8 mouse cellular contexts compared by ENCODE assay signal in the genomic region with DNA sequence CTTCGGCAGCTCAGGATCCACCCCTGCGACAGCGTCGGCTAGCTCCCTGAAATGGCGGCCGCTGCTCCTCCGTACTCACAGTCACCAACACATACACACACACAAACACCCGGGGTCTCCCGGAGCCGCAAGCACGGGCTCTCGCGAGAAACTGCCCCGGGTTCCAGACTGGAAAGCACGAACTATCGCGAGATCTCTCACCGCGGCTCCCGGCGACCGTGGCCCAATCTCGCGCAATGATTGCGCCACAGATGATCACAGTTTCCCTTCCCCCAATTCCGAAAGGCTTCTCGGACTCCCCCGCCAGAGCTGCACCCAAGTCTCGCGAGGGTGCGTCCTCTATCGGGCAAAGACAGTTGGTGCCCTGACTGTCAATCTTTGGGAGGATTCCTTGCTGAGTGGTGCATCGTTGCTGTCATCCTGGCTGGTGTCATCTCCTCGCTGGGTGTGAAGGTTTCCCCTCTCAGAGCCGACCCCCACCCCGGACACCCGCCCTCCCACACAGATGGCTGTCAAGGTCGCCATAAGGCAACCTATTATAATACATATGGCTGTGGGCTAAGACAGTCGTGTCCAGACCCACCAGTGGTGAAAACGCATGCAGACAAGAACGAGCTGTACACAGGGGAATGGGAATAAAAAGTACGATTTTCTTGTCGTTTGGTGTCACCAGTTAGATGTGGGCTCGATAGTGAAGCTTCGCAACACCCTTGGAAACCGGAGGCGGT. TPM values are rescaled to one million over a fixed set of nuclear protein-coding genes. Genes with fewer than 3 reads are reported as not detected.
DNase-seq lines count a peak whose midpoint lies in the region; ATAC-seq and TF ChIP-seq lines count a peak whose summit lies in the region.

A gene (minus strand): TSS at position 145 of the 728 bp plus-strand sequence.

- intact Hi-C loops in heart, postnatal 10 days (cut with DNase I) = loop anchor here (2.0 kb wide), 1 partner anchor 17 kb away; a partner anchor contains a TSS

- peaks cover 38% of the 10 kb centered on the region for H3K36me3 ChIP-seq in E14TG2a.4 (ENCODE audit: insufficient read depth, low read length)
- H3K36me3 ChIP-seq in forebrain, embryonic 13.5 days (ENCODE audit: poor library complexity, severe bottlenecking) = peaks cover 28% of the 10 kb centered on the region
- peaks cover 30% of the 10 kb centered on the region for H3K36me3 ChIP-seq in liver, postnatal 0 days (replicated peaks; ENCODE audit: insufficient read depth, low read length)
- peaks cover 24% of the 10 kb centered on the region for H3K36me3 ChIP-seq in neural tube, embryonic 14.5 days (ENCODE audit: control insufficient read depth, insufficient read depth, low read length)

- no peaks in the 10 kb centered on the region for H3K9me3 ChIP-seq in E14TG2a.4 (ENCODE audit: low read length)
- no peaks in the 10 kb centered on the region for H3K9me3 ChIP-seq in forebrain, embryonic 13.5 days (replicated peaks)
- H3K9me3 ChIP-seq in liver, postnatal 0 days (ENCODE audit: low read length) = no peaks in the 10 kb centered on the region
- H3K9me3 ChIP-seq in neural tube, embryonic 14.5 days (ENCODE audit: control insufficient read depth, low read length) = no peaks in the 10 kb centered on the region

- peak within 1 kb of the TSS; percentile 89 for H3K4me2 ChIP-seq in forebrain, embryonic 13.5 days
- peak within 1 kb of the TSS; percentile 80 for H3K4me2 ChIP-seq in liver, postnatal 0 days (ENCODE audit: low read depth, low read length)
- peak within 1 kb of the TSS; percentile 90 for H3K4me2 ChIP-seq in neural tube, embryonic 14.5 days (ENCODE audit: low read depth, low read length)

- peak within 1 kb of the TSS; percentile 98 for H3K27ac ChIP-seq in forebrain, embryonic 13.5 days
- H3K27ac ChIP-seq in liver, postnatal 0 days (ENCODE audit: low read depth) = peak within 1 kb of the TSS; percentile 99
- H3K27ac ChIP-seq in neural tube, embryonic 14.5 days (ENCODE audit: low read depth, low read length) = peak within 1 kb of the TSS; percentile 99

- peak; percentile 96 for TF ChIP-seq EP300 in liver, postnatal 0 days (IDR thresholded peaks at IDR 0.05; ENCODE audit: low read depth)

- under 1% methylated on average over 47 of the region's 47 CpGs for WGBS in forebrain, embryonic 13.5 days
- under 1% methylated on average over 47 of the region's 47 CpGs for WGBS in large intestine, adult 2 months
- WGBS in liver, postnatal 0 days (ENCODE audit: insufficient replicate concordance) = under 1% methylated on average over 44 of the region's 47 CpGs
- WGBS in neural tube, embryonic 14.5 days = under 1% methylated on average over 47 of the region's 47 CpGs

- H3K9ac ChIP-seq in forebrain, embryonic 13.5 days = peak within 1 kb of the TSS; percentile 100
- peak within 1 kb of the TSS; percentile 100 for H3K9ac ChIP-seq in liver, postnatal 0 days (replicated peaks)
- H3K9ac ChIP-seq in neural tube, embryonic 14.5 days (replicated peaks; ENCODE audit: low read depth, low read length) = peak within 1 kb of the TSS; percentile 100

- no peaks in the 10 kb centered on the region for H3K27me3 ChIP-seq in E14TG2a.4 (ENCODE audit: insufficient read depth, low read length)
- H3K27me3 ChIP-seq in forebrain, embryonic 13.5 days = no peaks in the 10 kb centered on the region
- H3K27me3 ChIP-seq in liver, postnatal 0 days (ENCODE audit: insufficient read depth, low read length) = no peaks in the 10 kb centered on the region
- no peaks in the 10 kb centered on the region for H3K27me3 ChIP-seq in neural tube, embryonic 14.5 days (ENCODE audit: control insufficient read depth, insufficient read depth, low read length)

- peak within 1 kb of the TSS; percentile 97 for H3K4me3 ChIP-seq in E14TG2a.4 (replicated peaks; ENCODE audit: low read length)
- peak within 1 kb of the TSS; percentile 100 for H3K4me3 ChIP-seq in forebrain, embryonic 13.5 days
- H3K4me3 ChIP-seq in liver, postnatal 0 days (ENCODE audit: low read depth, low read length) = peak within 1 kb of the TSS; percentile 93
- H3K4me3 ChIP-seq in neural tube, embryonic 14.5 days (ENCODE audit: low read depth, low read length) = peak within 1 kb of the TSS; percentile 100

- ATAC-seq in forebrain, embryonic 13.5 days = peak; percentile 97
- ATAC-seq in liver, postnatal 0 days = peak; percentile 92
- peak; percentile 98 for ATAC-seq in neural tube, embryonic 14.5 days (ENCODE audit: low read depth)

- H3K4me1 ChIP-seq in E14TG2a.4 (replicated peaks; ENCODE audit: low read depth, low read length) = peaks cover 41% of the 10 kb centered on the region
- peaks cover 37% of the 10 kb centered on the region for H3K4me1 ChIP-seq in forebrain, embryonic 13.5 days
- peaks cover 21% of the 10 kb centered on the region for H3K4me1 ChIP-seq in liver, postnatal 0 days (ENCODE audit: insufficient read depth)
- H3K4me1 ChIP-seq in neural tube, embryonic 14.5 days (ENCODE audit: control insufficient read depth, insufficient read depth, low read length) = peaks cover 27% of the 10 kb centered on the region

- no peak for TF ChIP-seq CTCF in E14TG2a.4 (conservative IDR thresholded peaks at IDR 0.05; ENCODE audit: low read length)
- peak; percentile 75 for TF ChIP-seq CTCF in liver, postnatal 0 days (IDR thresholded peaks at IDR 0.05; ENCODE audit: low read depth)

- DNase-seq in c-Kit-positive CD71-positive TER-119-positive erythroid progenitor cells, embryonic 14.5 days (ENCODE audit: low spot score) = peak; percentile 100
- peak; percentile 100 for DNase-seq in heart, postnatal 10 days
- peak; percentile 96 for DNase-seq in large intestine, adult 2 months (ENCODE audit: low read depth, low spot score)
- peak; percentile 100 for DNase-seq in liver, postnatal 0 days
- peak; percentile 100 for DNase-seq in testis, postnatal 10 days (ENCODE audit: low spot score)

RNA-seq across cellular contexts. Expression of the gene that starts here (rescaled TPM):
- 686 and 711 TPM in 2 replicates for polyA plus RNA-seq in forebrain, embryonic 13.5 days (2015; fragmentation: Nextera tagmentation; extraction: Ambion mirVana)
- total RNA-seq in heart, postnatal 10 days (2021) = 100 to 1,000 TPM; 209 to 230 TPM
- 26.0 and 35.1 TPM in 2 replicates for polyA plus RNA-seq in large intestine, adult 2 months (2012; rRNA removed)
- 228 and 239 TPM in 2 replicates for polyA plus RNA-seq in liver, postnatal 0 days (2015; fragmentation: Nextera tagmentation; extraction: Ambion mirVana)
- polyA plus RNA-seq in neural tube, embryonic 14.5 days (2014; fragmentation: Nextera tagmentation; extraction: Ambion mirVana) = 504 and 543 TPM in 2 replicates

Comparison
In these comparisons a context has a peak if more than half of its experiments do, and no peak if none do; other contexts are left out.
1. Peak in every context shown above with its lines: DNase-seq, ATAC-seq, H3K4me3 ChIP-seq and H3K27ac ChIP-seq.